Mouse (Mus musculus): Measurements from ENCODE around the gene Peak1. TPM values are rescaled to one million over a fixed set of nuclear protein-coding genes. Genes with fewer than 3 reads are reported as not detected.

Peak1 gene
- polyA plus RNA-seq, 1 experiment from 2014 or later = 5.4 TPM

DNA sequence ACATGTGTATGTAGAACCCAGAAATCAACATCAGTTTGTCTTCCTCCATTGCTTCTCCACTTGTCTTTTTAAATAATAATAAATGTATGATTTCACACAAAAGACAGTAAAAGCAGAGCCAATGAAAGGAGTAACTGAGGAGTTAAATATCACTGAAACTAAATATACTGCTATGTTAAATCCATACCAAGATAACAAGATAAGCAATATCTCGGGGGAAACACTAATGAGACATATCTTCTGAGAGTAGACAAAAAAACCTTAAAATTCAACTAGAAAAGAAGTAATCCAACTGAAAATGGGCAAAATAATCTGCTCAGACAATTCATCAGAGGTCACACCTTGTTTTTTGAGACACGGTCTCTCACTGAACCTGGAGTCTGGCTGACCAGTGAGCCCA lies 7.9 kb downstream of the Peak1 start:
- Histone ChIP-seq H3K27me3 (no peaks in the 10 kb centered on the region), H3K4me2 (no peak overlapping the region), H3K4me1 (replicated peaks) (no peaks in the 10 kb centered on the region), H3K27ac (no peak overlapping the region), H3K9ac (no peak overlapping the region), H3K4me3 (no peak overlapping the region), H3K9me3 (no peaks in the 10 kb centered on the region), H3K36me3 (no peaks in the 10 kb centered on the region)
- ATAC-seq (ENCODE audit: low FRiP score) = no peak
- WGBS = 94% methylated on average over 2 of the region's 2 CpGs

DNA sequence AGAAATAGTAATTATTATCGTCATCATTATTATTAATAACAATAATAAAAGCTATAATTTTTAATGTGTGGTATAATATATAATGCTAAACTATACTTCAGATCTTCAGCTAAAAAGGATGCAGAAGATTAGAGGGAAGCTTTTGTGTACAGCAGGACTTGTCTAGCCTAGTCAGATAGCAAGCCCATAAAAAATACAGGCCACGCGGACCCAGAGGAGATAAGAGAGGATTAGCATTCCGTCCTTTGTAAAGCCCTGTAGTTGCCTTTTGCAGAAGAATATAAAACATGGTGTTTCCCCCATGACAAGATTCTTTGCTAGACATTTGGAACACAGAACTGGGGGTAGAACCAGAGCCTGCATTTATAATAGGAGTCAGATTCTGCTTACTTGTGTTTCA lies 13.2 kb downstream of the Peak1 start:
- H3K27me3 ChIP-seq = no peaks in the 10 kb centered on the region
- ATAC-seq (ENCODE audit: low FRiP score) = no peak
- H3K36me3 ChIP-seq = no peaks in the 10 kb centered on the region
- no peak overlapping the region for H3K4me3 ChIP-seq
- H3K4me1 ChIP-seq (replicated peaks) = no peaks in the 10 kb centered on the region
- 84% methylated on average over 4 of the region's 4 CpGs for WGBS
- H3K9me3 ChIP-seq = no peaks in the 10 kb centered on the region
- no peak overlapping the region for H3K27ac ChIP-seq
- no peak overlapping the region for H3K9ac ChIP-seq
- H3K4me2 ChIP-seq = no peak overlapping the region

DNA sequence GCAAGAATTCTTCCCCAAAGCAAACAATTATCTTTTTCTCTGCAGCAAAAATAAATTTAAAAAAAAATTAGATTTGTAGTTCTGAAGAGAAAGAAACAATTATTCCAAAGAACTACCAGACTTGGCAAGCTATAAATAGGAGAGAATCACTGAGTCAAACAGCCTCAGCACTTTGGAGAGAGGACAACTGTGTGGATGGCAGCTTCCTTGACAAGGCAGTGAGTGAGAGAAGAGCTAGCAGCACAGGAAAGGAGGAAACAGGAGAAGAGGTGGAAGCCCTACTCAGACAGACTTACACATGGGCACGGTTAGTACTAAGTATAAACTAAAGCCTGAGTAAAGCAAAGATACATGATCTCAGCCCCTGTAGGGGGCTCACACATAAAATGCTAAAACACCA lies 21.6 kb downstream of the Peak1 start:
- Histone ChIP-seq H3K4me2 (no peak overlapping the region), H3K4me1 (replicated peaks) (no peaks in the 10 kb centered on the region), H3K27ac (no peak overlapping the region), H3K27me3 (no peaks in the 10 kb centered on the region), H3K4me3 (no peak overlapping the region), H3K9me3 (no peaks in the 10 kb centered on the region), H3K9ac (no peak overlapping the region), H3K36me3 (no peaks in the 10 kb centered on the region)
- no peak for ATAC-seq (ENCODE audit: low FRiP score)
- 73% methylated on average over 1 of the region's 1 CpGs for WGBS

DNA sequence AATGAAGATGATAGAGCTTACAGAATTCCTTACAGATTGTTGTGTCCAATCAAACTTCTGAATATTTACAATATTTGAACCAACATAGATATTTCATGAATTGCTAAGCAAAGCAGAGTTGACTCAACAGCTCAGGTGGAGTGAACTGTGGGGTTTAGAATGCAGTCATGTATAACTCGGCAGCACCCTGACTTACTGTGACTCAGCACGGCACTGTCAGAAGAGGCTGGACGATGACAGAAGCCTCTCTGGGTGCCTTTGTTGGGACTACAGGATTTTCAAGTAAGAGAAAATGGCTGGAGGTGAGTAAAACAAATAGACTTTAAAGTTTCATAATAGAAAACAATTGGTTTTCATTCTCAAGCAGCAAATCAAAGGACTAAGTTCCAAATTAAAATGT lies 25.0 kb downstream of the Peak1 start:
- no peaks in the 10 kb centered on the region for H3K27me3 ChIP-seq
- 88% methylated on average over 3 of the region's 3 CpGs for WGBS

DNA sequence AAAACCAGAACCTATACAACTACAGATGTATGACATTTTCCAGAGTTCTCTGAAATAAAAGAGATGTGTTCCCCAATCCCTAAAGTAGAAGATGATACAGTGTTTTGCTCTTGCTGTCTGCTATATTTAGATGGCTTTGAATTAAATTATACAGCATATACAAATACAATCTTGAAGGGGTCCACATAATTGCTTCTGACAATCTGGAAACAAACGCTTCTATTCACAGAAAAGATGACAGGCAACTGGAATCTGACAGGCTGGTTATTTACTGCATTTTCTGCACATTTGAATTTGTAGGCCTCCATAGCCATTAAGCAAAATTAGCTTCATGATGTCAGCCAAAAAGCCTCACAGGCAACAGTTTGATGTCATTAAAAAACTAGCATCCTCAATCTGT lies 35.1 kb downstream of the Peak1 start:
- Histone ChIP-seq H3K4me3 (no peak overlapping the region), H3K27ac (no peak overlapping the region), H3K27me3 (no peaks in the 10 kb centered on the region), H3K4me1 (replicated peaks) (no peaks in the 10 kb centered on the region), H3K9ac (no peak overlapping the region), H3K36me3 (no peaks in the 10 kb centered on the region; the same call in 1 of the 2 replicates), H3K4me2 (no peak overlapping the region), H3K9me3 (no peaks in the 10 kb centered on the region)
- ATAC-seq (ENCODE audit: low FRiP score) = no peak
- WGBS = 83% methylated on average over 1 of the region's 1 CpGs

More for the DNA sequence above, 25.0 kb downstream of the Peak1 start:
- Histone ChIP-seq H3K36me3 (no peaks in the 10 kb centered on the region), H3K9ac (no peak overlapping the region), H3K27ac (no peak overlapping the region), H3K4me1 (replicated peaks) (no peaks in the 10 kb centered on the region), H3K9me3 (no peaks in the 10 kb centered on the region), H3K4me2 (no peak overlapping the region), H3K4me3 (no peak overlapping the region)
- no peak for ATAC-seq (ENCODE audit: low FRiP score)

DNA sequence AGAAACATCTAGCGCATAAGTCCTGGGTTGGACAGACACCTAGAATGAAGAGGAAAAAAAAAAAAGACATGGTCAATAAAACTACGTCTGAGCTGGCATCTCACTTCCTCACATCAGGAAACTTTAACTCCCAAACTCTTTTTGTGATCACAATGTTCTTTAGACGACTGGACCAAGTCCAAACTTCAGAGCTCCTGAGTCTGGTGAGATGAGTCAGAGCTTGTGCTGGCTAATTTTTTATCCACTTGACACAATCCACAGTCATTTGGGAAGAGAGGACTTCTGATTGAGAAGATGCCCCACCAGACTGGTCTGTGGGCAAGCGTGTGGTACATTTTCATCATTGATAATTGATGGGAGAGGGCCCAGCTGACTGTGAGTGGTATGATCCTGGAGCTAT lies 43.5 kb downstream of the Peak1 start:
- WGBS = 78% methylated on average over 4 of the region's 4 CpGs
- H3K9me3 ChIP-seq = no peaks in the 10 kb centered on the region
- H3K4me1 ChIP-seq (replicated peaks) = no peaks in the 10 kb centered on the region
- no peaks in the 10 kb centered on the region for H3K36me3 ChIP-seq
- no peak for ATAC-seq (ENCODE audit: low FRiP score)
- H3K27ac ChIP-seq = no peak overlapping the region
- no peaks in the 10 kb centered on the region for H3K27me3 ChIP-seq
- no peak overlapping the region for H3K4me3 ChIP-seq
- no peak overlapping the region for H3K9ac ChIP-seq
- H3K4me2 ChIP-seq = no peak overlapping the region

DNA sequence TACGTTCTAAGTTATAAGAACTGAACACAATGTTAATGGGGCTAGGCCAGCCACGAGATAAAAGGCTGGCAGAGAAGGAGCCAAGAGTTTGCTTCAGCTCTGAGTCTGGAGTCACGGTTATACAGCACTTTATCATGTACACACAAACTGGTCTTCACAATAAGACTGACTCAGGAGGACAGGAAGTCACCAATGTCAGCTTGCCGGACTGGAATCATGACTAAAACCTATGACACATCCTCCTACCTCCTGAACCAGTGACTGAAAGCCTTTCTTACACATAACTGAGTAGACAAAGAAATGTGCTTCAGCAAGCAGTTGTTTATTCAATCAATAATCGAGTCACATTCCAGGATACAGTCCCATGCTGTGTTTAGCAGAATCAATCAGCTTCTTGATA lies 47.2 kb downstream of the Peak1 start:
- H3K36me3 ChIP-seq = no peaks in the 10 kb centered on the region
- no peak overlapping the region for H3K4me2 ChIP-seq
- ATAC-seq (ENCODE audit: low FRiP score) = no peak
- H3K9me3 ChIP-seq = no peaks in the 10 kb centered on the region
- no peaks in the 10 kb centered on the region for H3K4me1 ChIP-seq (replicated peaks)
- no peak overlapping the region for H3K27ac ChIP-seq
- H3K9ac ChIP-seq = no peak overlapping the region
- 53% methylated on average over 5 of the region's 5 CpGs for WGBS
- no peak overlapping the region for H3K4me3 ChIP-seq
- H3K27me3 ChIP-seq = no peaks in the 10 kb centered on the region

DNA sequence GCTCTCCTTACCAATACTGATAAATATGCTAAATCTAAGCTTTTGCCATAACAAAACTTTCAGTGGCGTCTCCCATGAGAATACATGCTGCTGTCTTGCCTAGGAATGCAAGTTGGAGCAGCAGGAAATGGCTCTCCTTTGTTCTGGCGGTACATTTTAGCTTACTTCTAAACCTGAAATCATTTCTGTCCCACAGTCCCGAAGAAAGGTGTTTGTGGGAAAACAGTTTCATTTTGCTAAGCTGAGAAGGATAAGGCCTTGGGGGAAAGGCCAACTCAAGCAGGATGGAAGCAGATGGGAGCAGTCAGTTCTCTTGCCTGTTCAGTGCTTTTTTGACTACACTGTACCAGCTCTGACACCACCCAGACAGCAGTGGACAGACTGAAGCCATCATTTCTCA lies 49.1 kb downstream of the Peak1 start:
- H3K9ac ChIP-seq = no peak overlapping the region
- no peaks in the 10 kb centered on the region for H3K9me3 ChIP-seq
- no peaks in the 10 kb centered on the region for H3K27me3 ChIP-seq
- H3K4me1 ChIP-seq (replicated peaks) = no peaks in the 10 kb centered on the region
- no peak overlapping the region for H3K4me2 ChIP-seq
- no peaks in the 10 kb centered on the region for H3K36me3 ChIP-seq
- H3K4me3 ChIP-seq = no peak overlapping the region
- 63% methylated on average over 3 of the region's 3 CpGs for WGBS
- H3K27ac ChIP-seq = no peak overlapping the region
- ATAC-seq (ENCODE audit: low FRiP score) = no peak

DNA sequence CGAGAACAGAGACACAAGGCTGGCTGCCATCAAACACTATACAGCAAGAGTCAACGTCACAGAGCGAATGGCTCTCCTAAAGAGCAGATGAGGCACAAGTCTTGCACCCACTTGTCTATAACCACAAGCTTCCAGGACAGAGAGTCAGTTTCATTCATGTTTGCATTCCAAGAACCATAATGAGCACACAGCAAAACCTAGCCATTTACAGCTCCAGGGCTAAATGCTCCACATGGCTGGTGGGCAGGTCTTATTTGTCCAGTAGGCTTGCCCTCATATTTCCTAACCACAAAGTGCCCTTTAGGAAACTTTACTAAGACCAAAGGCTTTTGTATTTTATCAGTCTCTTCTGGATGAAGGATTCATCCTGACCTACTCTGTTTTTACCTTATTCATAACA lies 54.6 kb downstream of the Peak1 start:
- no peaks in the 10 kb centered on the region for H3K9me3 ChIP-seq
- H3K4me1 ChIP-seq (replicated peaks) = 0 out of 2 replicates have a peak, but pooled peaks cover 2% of the 10 kb centered on the region
- no peak for ATAC-seq (ENCODE audit: low FRiP score)
- 97% methylated on average over 3 of the region's 3 CpGs for WGBS
- H3K4me2 ChIP-seq = no peak overlapping the region
- H3K27me3 ChIP-seq = no peaks in the 10 kb centered on the region
- no peak overlapping the region for H3K4me3 ChIP-seq
- no peaks in the 10 kb centered on the region for H3K36me3 ChIP-seq
- no peak overlapping the region for H3K27ac ChIP-seq
- no peak overlapping the region for H3K9ac ChIP-seq

DNA sequence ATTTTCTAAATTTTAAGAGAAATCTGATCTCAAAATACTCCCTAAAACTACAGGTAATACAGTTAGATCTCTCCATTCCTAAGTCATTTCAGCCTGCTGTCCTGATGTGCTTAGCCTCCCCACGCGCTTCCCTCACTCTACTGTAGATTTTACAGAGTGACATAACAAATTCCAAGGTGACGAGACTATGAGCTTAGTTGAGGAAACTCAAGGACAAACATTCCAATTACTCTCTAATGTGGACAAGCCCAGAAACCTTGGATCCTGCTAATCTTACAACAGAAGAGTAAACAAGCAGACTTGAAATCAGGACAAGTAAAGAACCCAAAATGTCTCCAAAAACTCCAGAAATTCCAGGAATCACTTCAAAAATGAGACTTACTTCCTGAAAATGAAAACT lies 58.6 kb downstream of the Peak1 start:
- H3K4me2 ChIP-seq = no peak overlapping the region
- H3K9me3 ChIP-seq = no peaks in the 10 kb centered on the region
- H3K36me3 ChIP-seq = no peaks in the 10 kb centered on the region
- H3K27ac ChIP-seq = no peak overlapping the region
- 90% methylated on average over 3 of the region's 3 CpGs for WGBS
- H3K9ac ChIP-seq = no peak overlapping the region
- no peak for ATAC-seq (ENCODE audit: low FRiP score)
- peaks cover 2% of the 10 kb centered on the region; the same call in 1 of the 2 replicates for H3K4me1 ChIP-seq (replicated peaks)
- no peak overlapping the region for H3K4me3 ChIP-seq
- H3K27me3 ChIP-seq = no peaks in the 10 kb centered on the region

DNA sequence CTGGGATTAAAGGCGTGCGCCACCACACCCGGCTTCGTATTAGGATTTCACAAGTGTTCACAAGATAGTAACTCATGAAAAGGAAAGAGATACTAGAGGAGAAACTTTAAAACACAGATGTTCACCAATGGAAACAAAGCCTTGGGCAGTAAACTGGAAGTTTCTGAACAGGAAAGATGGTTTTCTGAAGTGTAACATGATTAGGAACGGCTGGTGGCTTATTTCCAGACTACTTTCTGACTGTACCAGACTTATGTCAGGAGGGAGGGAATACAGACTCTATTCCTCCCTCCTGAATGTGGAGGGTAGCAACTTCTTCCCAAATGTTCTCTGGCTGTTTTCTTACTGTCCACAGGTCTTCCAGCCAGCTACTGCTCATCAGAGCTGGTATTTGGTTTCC lies 62.7 kb downstream of the Peak1 start:
- 97% methylated on average over 5 of the region's 5 CpGs for WGBS
- ATAC-seq (ENCODE audit: low FRiP score) = no peak
- Histone ChIP-seq H3K36me3 (no peaks in the 10 kb centered on the region), H3K27me3 (no peaks in the 10 kb centered on the region), H3K9me3 (no peaks in the 10 kb centered on the region), H3K9ac (no peak overlapping the region), H3K4me1 (replicated peaks) (peaks cover 2% of the 10 kb centered on the region; the same call in 1 of the 2 replicates), H3K27ac (no peak overlapping the region), H3K4me2 (no peak overlapping the region), H3K4me3 (no peak overlapping the region)

DNA sequence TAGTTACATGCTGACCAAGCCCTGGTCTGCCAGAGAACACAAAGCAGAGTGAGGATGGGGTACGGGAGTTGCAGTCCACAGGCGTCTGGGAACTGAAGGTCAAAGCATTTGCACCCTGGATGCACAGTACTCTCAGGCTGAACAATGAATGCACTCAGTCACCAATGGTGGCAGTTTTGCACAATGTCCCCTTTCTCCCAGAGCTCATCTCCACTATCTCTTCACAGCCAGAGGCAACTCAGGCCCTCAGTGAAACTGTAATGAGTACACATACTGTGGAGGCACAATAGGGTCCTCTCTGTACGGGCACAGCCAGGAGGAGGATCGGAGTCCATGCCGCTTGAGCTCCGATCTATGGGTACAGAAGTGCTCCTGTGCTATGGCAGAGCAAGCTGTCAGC lies 71.5 kb downstream of the Peak1 start:
- H3K27ac ChIP-seq = no peak overlapping the region
- no peak overlapping the region for H3K9ac ChIP-seq
- no peaks in the 10 kb centered on the region for H3K9me3 ChIP-seq
- 62% methylated on average over 6 of the region's 6 CpGs for WGBS
- no peaks in the 10 kb centered on the region for H3K36me3 ChIP-seq
- H3K4me1 ChIP-seq (replicated peaks) = peaks cover 8% of the 10 kb centered on the region; the same call in 1 of the 2 replicates
- no peak for ATAC-seq (ENCODE audit: low FRiP score)
- no peaks in the 10 kb centered on the region for H3K27me3 ChIP-seq
- H3K4me2 ChIP-seq = no peak overlapping the region
- no peak overlapping the region for H3K4me3 ChIP-seq

DNA sequence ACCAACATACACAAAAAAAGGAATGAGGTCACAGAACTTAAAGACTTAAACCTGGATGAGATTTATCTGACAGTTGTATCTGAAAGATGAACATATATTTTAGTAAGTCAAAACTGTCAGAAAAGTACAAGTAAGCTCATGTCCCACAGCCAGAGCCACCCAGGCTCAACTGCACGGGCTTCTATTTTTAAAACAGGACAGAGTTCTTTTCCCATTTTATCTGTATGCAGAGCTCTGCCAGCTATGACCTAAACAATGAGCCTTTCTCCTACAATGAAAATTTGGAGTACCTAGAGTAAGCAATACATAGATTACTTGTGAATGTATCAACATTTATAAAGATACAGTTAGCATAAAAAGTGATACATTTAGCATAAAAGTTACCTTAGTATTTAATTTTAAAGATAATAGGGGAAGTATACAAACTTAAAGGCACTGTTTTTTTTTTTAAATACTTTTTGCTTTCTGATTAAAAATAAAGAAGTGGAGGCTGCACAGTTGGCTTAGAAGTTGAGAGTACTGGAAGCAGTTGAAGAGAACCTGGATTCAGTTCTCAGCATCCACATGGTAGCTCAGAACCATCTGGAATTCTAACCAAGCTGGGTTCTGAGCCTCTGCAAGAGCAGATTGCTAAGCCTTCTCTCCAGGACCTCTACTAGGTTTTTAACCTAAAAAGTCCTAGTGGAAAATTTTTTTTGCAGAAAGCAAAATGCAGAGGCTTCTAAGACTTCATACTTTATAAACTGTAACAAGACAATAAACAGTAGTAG lies 78.3 kb downstream of the Peak1 start:
- 69% methylated on average over 1 of the region's 1 CpGs for WGBS

More for the DNA sequence above, 78.3 kb downstream of the Peak1 start:
- H3K9ac ChIP-seq = no peak overlapping the region
- H3K9me3 ChIP-seq = no peaks in the 10 kb centered on the region
- no peaks in the 10 kb centered on the region for H3K36me3 ChIP-seq
- ATAC-seq (ENCODE audit: low FRiP score) = no peak
- H3K4me1 ChIP-seq (replicated peaks) = no peaks in the 10 kb centered on the region
- no peak overlapping the region for H3K4me2 ChIP-seq
- no peak overlapping the region for H3K27ac ChIP-seq
- no peaks in the 10 kb centered on the region for H3K27me3 ChIP-seq
- H3K4me3 ChIP-seq = no peak overlapping the region

Measured in hindbrain, embryonic 13.5 days (tissue).